Mouse (Mus musculus): ENCODE results near the gene Wfikkn1.
A peak's percentile ranks its signal among the peaks of the same experiment; 100 is the strongest.

Gene Wfikkn1

GRCm38 (mm10) chr17:25880196-25880910 lies at the start of gene Wfikkn1:
TSS of gene Wfikkn1 (minus strand) at chr17:25880858.
- DNase-seq (ENCODE audit: extremely low spot score, low read depth, low spot score) = no peak

DNA sequence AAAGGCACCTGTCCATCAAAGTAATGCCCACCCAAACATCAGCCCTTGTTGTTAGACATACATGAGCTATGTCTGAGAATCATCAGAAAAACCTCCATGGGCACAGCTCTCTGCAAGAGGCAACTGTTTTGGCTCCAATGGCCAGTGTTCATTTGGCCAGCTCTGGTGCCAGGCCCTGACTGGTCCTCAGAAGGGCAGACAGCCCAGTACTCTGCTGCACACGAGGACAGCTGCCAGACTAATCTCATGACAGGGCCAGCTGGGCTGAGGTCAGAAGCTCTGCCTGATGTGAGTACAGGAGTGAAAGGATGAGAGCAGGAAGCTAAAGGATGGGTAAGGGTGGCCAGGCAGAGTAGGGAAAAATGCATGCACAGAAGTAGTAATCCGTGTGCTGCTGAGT lies 44.7 kb upstream of the Wfikkn1 start:
- no peak for DNase-seq (ENCODE audit: extremely low spot score, low read depth, low spot score)

DNA sequence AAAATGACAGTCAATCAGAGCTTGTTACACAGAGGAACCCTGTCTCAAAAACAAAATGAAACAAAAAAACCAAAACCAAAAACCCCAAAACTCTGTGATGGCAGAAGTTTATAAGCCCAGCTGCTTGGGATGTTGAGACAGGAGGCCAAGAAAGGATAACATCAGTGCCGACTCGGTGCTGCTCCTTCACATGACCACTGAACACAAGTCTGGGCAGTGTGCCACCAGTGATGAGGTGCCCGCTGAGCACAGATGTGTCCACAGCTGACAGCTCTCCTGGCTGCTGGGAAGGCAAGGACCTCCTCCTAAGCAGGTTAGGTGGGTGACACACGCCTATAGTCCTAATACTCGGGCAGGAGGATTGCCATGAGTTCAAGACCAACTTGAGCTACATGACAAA lies 41.5 kb upstream of the Wfikkn1 start:
- DNase-seq (ENCODE audit: extremely low spot score, low read depth, low spot score) = no peak

DNA sequence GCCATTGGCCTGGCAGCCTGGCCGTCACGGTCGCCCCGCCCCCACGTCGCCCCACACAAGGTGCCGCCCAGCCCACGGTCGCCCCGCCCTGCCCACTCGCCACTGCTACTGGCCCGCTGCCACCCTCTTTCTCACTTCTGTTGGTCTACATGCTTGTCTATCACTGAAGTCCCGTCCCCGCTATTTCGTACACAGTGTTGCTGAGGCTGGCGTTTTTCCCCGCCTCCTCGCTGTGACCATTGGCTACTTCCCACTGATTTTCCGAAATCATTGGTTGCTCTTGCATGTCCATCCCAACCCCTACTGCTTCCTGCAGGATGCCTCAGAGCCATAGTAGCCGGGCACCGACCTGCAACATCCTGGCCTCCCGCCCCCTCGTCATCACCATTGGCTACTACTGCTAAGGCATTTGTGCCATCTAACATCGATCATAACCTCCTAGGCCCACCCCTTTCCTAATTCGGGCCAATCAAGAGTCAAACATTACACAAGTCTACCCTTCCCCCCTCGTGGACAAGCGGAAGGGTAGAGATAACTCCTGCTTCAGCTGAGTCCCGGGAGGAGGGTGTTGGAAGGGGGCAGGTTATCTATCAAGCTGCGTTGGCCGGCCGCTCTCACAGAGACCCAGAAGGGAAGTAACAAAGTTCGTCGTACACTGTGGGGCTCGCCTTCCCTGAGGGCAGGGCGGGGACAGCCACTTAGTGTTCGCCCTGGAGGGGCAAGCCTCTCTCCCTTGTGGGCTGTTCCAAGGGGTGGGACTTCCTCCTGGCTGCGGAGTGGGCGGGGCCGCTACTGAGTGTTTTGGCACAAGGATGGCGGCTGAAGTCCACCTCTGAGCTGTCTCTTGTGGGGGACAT lies 39.4 kb upstream of the Wfikkn1 start:
- peak; percentile 99 for DNase-seq (ENCODE audit: extremely low spot score, low read depth, low spot score)

GRCm38 (mm10) chr17:25919144-25919785 lies 38.6 kb upstream of the Wfikkn1 start, which contains the start of gene Rab40c:
TSS of gene Rab40c (minus strand) at chr17:25919727.
- no peak for DNase-seq (ENCODE audit: extremely low spot score, low read depth, low spot score)

DNA sequence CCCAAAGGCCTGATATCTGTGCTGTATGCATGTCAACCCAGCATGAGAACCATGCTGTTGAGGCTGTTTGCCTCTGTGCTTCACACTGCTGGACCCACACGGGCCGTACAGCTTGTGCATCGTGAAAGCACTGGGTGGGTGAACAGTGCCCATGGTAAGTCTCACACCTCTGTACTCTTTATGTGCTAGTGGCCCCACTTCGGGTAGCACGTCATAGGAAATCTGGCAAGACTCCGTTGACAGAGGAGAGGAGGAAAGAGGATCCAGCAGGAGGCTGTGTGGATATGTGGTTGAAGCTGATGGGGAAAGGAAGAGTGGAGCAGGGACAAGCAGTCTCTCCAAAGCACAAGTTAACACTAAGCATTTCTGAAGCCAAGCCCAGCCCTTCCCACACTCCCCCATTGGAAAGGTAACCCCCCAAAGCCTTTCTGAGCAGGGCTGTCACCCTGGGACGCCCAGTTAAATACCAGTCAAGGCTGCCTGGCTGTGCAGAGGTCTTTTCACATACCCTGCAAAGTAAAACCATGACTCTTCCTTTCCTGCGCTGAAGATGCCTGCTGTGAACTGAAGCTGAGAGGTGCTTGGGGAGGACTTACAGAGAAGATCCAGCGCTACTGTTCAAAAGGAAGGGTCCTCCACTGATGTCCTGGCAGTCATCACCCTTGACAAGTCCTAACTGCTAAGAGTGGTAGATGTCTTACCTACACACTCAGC lies 37.5 kb upstream of the Wfikkn1 start:
- DNase-seq (ENCODE audit: extremely low spot score, low read depth, low spot score) = no peak

- no peak for DNase-seq (ENCODE audit: extremely low spot score, low read depth, low spot score)
These were observed 36.4 kb upstream of the Wfikkn1 start for GRCm38 (mm10) chr17:25916931-25917647.

DNA sequence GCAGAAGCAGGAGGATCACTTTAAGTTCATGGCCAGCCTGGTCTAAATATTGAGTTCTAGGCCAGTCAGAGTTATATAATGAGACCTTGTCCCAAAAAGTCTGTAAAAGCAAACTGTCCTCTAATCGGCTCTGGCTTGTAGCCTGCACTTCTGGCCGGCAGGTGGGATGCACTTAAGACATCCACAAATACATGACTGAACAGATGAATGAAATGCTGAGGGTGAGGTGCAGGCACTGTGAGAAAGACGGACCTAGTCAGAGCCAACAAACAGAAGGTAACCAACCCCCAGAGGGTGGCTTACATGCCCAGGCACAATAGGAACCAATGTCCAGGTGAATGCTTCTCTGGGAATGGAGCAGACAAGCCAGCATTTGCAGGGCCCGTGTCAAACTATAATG lies 33.6 kb upstream of the Wfikkn1 start:
- no peak for DNase-seq (ENCODE audit: extremely low spot score, low read depth, low spot score)

GRCm38 (mm10) chr17:25913877-25914275 lies 33.2 kb upstream of the Wfikkn1 start:
- no peak for DNase-seq (ENCODE audit: extremely low spot score, low read depth, low spot score)

DNA sequence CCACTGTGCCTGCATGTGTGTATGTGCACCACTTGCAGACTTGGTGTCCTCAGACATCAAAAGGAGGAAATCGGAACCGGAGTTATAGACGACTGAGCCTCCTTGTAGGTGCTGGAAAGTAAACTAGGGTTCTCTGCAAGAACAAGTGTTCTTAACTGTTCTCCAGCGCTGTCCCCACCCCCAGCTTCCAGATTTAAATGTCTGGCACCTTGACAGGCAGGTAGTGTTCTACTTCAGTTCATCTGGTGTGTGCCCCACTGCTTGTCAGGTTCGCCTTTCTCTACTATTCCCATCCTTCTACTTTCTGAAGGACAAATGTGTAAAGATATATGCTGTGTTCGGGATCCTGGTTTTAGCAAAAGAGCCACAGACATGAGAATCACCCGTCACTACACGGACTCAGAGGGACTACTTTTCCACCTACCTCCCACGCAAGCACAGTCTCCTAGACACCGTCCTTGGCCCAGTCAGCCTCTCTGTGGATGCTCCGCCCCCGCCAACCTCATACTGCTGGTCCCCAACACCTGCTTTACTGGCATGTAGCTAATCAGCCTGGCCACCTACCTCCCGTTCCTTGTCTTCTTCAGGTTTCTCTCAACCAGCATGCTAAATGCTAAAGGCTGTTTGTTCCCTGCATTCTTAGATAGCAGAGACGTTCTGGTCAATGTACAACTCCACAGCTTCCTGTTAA lies 32.7 kb upstream of the Wfikkn1 start:
- DNase-seq (ENCODE audit: extremely low spot score, low read depth, low spot score) = no peak

DNA sequence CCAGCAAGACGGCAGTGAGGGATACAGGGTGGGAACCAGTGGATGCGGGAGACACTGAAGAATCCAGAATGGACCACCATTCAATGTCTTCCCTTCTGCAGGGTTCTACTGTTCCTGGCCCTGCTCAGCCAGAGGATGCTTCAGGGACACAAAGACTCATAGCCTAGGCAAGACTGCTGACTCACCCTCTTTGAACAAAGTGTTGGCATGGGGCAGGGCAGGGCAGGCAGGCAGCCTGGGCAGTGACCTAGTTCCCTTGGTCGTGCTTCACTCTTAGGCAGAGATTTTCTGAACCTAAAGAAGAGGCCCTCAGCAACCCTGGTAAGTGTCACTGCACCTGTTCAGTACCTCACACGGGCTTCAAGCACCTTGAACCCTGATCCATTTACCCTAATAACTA lies 31.2 kb upstream of the Wfikkn1 start:
- no peak for DNase-seq (ENCODE audit: extremely low spot score, low read depth, low spot score)

DNA sequence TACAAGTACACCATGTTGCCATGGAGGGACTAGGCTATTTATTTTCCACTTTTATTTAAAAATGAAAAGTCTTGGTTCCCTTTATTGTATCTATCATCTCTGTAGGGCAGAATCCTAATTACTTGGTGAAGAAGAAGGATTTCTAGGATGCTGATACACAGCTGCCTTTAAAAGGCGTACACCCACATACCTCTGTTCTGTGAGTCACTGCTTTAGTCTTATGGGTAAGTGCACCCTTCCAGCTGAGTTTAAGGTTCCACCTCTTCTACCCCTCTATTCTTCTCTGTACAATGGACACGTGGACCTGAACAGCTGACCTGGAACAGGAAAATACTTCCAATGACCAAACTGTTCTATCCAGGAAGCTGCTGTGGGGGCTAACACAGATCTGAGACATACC lies 27.0 kb upstream of the Wfikkn1 start:
- DNase-seq (ENCODE audit: extremely low spot score, low read depth, low spot score) = no peak

GRCm38 (mm10) chr17:25903061-25903460 lies 22.4 kb upstream of the Wfikkn1 start:
- DNase-seq (ENCODE audit: extremely low spot score, low read depth, low spot score) = no peak

GRCm38 (mm10) chr17:25900193-25900592 lies 19.5 kb upstream of the Wfikkn1 start:
- DNase-seq (ENCODE audit: extremely low spot score, low read depth, low spot score) = no peak

GRCm38 (mm10) chr17:25895891-25896290 lies 15.2 kb upstream of the Wfikkn1 start:
- no peak for DNase-seq (ENCODE audit: extremely low spot score, low read depth, low spot score)

GRCm38 (mm10) chr17:25895415-25895814 lies 14.8 kb upstream of the Wfikkn1 start:
- DNase-seq (ENCODE audit: extremely low spot score, low read depth, low spot score) = no peak

DNA sequence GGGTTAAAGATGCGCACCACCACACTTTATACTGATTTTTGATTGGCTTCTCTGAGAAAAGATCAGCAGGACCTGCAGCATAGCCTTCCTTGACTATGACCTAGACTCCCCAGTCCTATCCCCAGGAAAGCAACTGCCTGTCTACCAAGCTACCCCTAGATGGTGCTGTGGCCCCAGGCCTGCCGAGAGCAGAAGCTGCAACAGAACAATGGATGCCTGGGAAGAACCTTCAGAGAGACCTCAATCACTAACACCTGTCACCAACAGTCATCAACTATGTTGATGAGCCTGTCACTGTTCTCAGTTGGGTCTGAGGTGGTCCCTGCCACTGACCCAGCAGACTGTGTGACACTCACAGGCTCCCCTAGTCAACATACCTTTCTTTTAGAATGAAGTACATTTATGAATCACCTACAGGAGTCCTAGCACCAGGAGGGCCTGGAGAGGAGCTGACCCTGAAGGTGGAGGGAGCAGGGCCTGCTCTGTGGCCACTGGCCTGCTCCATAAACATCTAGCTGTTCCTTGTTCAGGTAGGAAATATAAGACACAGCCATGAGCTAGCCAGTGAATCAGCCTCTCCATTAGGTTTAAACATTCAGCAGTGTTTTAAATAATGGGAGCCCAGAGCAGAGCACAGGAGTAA lies 13.4 kb upstream of the Wfikkn1 start:
- DNase-seq (ENCODE audit: extremely low spot score, low read depth, low spot score) = no peak

GRCm38 (mm10) chr17:25888837-25889236 lies 8.2 kb upstream of the Wfikkn1 start:
- DNase-seq (ENCODE audit: extremely low spot score, low read depth, low spot score) = no peak

DNA sequence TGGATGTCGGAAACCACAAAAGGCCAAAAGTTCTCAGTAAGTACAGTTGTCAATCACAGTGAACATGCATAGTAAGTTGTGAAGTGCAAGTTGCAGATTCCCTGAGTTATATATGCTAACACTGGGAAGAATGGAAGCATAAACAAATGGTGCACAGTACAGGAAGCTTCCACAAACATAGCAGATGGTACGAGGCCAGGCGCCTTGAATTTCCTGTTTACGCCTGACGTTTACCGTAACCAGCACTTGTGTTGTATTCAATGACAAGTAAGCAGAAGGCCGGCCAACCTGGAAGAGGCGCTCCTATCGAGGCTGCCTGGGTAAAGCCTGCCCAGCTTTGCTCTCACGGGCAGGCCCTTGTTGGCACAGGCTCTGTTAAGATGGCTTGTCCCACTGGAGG lies 6.8 kb upstream of the Wfikkn1 start:
- DNase-seq (ENCODE audit: extremely low spot score, low read depth, low spot score) = no peak

Measured in hindlimb bud, embryonic 11.5 days (tissue).